Mouse (Mus musculus) brain, embryonic 14.5 days (tissue): ENCODE results near the gene Efhb.

Experiments
- CTCF ChIP-seq: fragments of 200-500 bp; IDR thresholded peaks from 2 replicates; pipeline ENCODE4 v1.5.1; 2012; ENCODE audit warnings: inconsistent platforms, mild to moderate bottlenecking, moderate library complexity, borderline replicate concordance; ENCODE audit not compliant: insufficient read depth, insufficient read length; ENCODE audit errors: extremely low read depth
- POLR2A ChIP-seq: fragments of 200-500 bp; IDR thresholded peaks from 2 replicates; pipeline ENCODE4 v1.6.1; 2012; ENCODE audit warnings: mild to moderate bottlenecking, inconsistent platforms, borderline replicate concordance; ENCODE audit not compliant: poor library complexity, insufficient read depth, insufficient read length, severe bottlenecking; ENCODE audit errors: extremely low read depth

DNA sequence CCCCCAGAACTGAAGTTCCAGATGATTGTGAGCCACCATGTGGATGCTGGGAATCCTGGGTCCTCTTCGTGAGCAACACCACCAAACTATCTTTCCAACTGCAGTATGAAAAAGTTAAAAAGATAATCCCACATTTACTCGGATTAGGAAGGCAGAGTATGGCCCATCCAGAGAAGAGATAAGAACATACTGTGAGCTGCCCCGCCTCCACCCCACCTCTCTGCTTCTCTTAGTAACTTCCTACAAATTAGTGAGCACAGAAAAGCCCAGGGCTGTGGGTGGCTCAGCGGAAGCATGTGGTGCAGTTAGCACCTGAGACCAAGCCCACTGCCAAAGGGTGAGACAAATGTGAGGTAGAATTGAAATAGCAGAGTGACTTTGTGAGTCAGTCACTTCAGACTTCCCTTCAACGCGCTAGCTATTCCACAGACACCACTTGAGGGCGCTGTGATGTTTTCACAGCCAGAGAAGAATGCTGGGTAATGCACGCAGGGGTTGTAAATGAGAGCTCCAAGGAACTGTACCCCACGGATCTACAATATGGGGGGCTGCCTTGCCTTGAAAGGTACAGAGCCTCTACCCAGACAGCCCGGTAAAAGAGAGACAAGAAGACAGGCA lies 60.3 kb downstream of the Efhb start:
- TF ChIP-seq CTCF, result peak; percentile 41; the same call in 1 of the 2 replicates
- no peak for TF ChIP-seq POLR2A
